Mouse (Mus musculus) left cerebral cortex, postnatal 25 days (tissue): Measurements from ENCODE around the gene Plekho2. TPM values are rescaled to one million over a fixed set of nuclear protein-coding genes. Genes with fewer than 3 reads are reported as not detected.

Experiments
- DNase-seq, 2 experiments: peaks; one replicate each; pipeline ENCODE4 v3.0.0; 2022; ENCODE audit warnings: low spot score in 2 of 2, mixed read lengths in 1 of 2
- intact Hi-C: fragments of 180-260 bp; cut with DNase I; formaldehyde crosslinking; loops from one replicate; pipeline ENCODE4 v1.15.1; 2025
- total RNA-seq, 2 experiments: library from RNA; stranded (reverse); gene quantifications; 2 replicates each; pipeline ENCODE4 v1.2.3; 2021

Gene Plekho2
- total RNA-seq, 2 experiments from 2014 or later, result 13.3 to 17.0 TPM

GRCm38 (mm10) chr9:65537901-65538630 lies 41.8 kb downstream of the Plekho2 start:
- no peak for DNase-seq
- intact Hi-C loops, result no loop called here

GRCm38 (mm10) chr9:65536491-65536890 lies 43.3 kb downstream of the Plekho2 start:
- DNase-seq, result no peak
- intact Hi-C loops, result no loop called here

GRCm38 (mm10) chr9:65535789-65536469 lies 43.9 kb downstream of the Plekho2 start:
- DNase-seq, result no peak
- intact Hi-C loops, result no loop called here

GRCm38 (mm10) chr9:65535191-65535722 lies 44.6 kb downstream of the Plekho2 start:
- intact Hi-C loops, result no loop called here

GRCm38 (mm10) chr9:65534111-65534510 lies 45.7 kb downstream of the Plekho2 start:
- no peak for DNase-seq
- intact Hi-C loops, result no loop called here

More at GRCm38 (mm10) chr9:65535191-65535722, 44.6 kb downstream of the Plekho2 start:
- DNase-seq, result no peak

- no peak for DNase-seq
- intact Hi-C loops, result no loop called here
Measured at GRCm38 (mm10) chr9:65532986-65533385, 46.9 kb downstream of the Plekho2 start.

GRCm38 (mm10) chr9:65531283-65531682 lies 48.6 kb downstream of the Plekho2 start:
- DNase-seq, result no peak
- intact Hi-C loops, result no loop called here

GRCm38 (mm10) chr9:65529659-65530058 lies 50.2 kb downstream of the Plekho2 start:
- DNase-seq, result no peak
- intact Hi-C loops, result no loop called here

- no peak for DNase-seq
- intact Hi-C loops, result no loop called here
Measured at GRCm38 (mm10) chr9:65528417-65529038, 51.3 kb downstream of the Plekho2 start.

- intact Hi-C loops, result no loop called here
- DNase-seq, result no peak
Measured at GRCm38 (mm10) chr9:65525445-65526195, 54.2 kb downstream of the Plekho2 start.

- DNase-seq, result peak; percentile 83
- intact Hi-C loops, result loop anchor here (1.0 kb wide), 1 partner anchor 58 kb away; no protein-coding TSS in a partner anchor
Measured at GRCm38 (mm10) chr9:65523611-65524364, 56.1 kb downstream of the Plekho2 start.

- peak; percentile 14 to 17 for DNase-seq
- intact Hi-C loops, result no loop called here
Measured at GRCm38 (mm10) chr9:65520505-65520876, 59.3 kb downstream of the Plekho2 start.

GRCm38 (mm10) chr9:65519807-65520504 lies 59.9 kb downstream of the Plekho2 start, which contains the start of gene Ankdd1a:
Gene Ankdd1a (minus strand): TSS chr9:65520193.
- DNase-seq, result peak; percentile 52 to 68
- intact Hi-C loops, result no loop called here

- intact Hi-C loops, result no loop called here
- DNase-seq, result no peak
Measured at GRCm38 (mm10) chr9:65514851-65515261, 65.0 kb downstream of the Plekho2 start.

- intact Hi-C loops, result no loop called here
- DNase-seq, result no peak
Measured at GRCm38 (mm10) chr9:65514431-65514830, 65.4 kb downstream of the Plekho2 start.

GRCm38 (mm10) chr9:65512520-65512919 lies 67.3 kb downstream of the Plekho2 start:
- intact Hi-C loops, result no loop called here
- no peak for DNase-seq

- DNase-seq, result no peak
- intact Hi-C loops, result no loop called here
Measured at GRCm38 (mm10) chr9:65508449-65508848, 71.4 kb downstream of the Plekho2 start.

- no peak for DNase-seq
- intact Hi-C loops, result no loop called here
Measured at GRCm38 (mm10) chr9:65502721-65503505, 76.9 kb downstream of the Plekho2 start.
